Mouse (Mus musculus) hindbrain, embryonic 11.5 days (tissue): ENCODE results near the gene Eno2. TPM values are rescaled to one million over a fixed set of nuclear protein-coding genes. Genes with fewer than 3 reads are reported as not detected.

ENCODE experiments used
- ATAC-seq: fragments of 200-750 bp; cut with Nextera tagmentation; 2 replicates; pipeline ENCODE4 v1.8.0; 2017; ENCODE audit warnings: mild to moderate bottlenecking, moderate TSS enrichment, moderate library complexity; ENCODE audit not compliant: low FRiP score
- DNase-seq: peaks from one replicate; pipeline ENCODE4 v3.0.0-alpha.2; 2015; ENCODE audit warnings: low spot score
- H3K27ac ChIP-seq: fragments of 300-500 bp; sonication (generic); 2 replicates; pipeline ENCODE4 v1.5.1; 2014; ENCODE audit warnings: mild to moderate bottlenecking, low read depth, low read length
- H3K27me3 ChIP-seq: fragments of 300-500 bp; sonication (generic); 2 replicates; pipeline ENCODE4 v1.6.1; 2014; ENCODE audit warnings: mild to moderate bottlenecking, low read length, moderate library complexity, mixed read lengths; ENCODE audit not compliant: control insufficient read depth, insufficient read depth
- H3K36me3 ChIP-seq: fragments of 300-500 bp; sonication (generic); 2 replicates; pipeline ENCODE4 v1.6.1; 2014; ENCODE audit warnings: mild to moderate bottlenecking, low read length, moderate library complexity, mixed read lengths; ENCODE audit not compliant: control insufficient read depth, insufficient read depth
- H3K4me1 ChIP-seq: fragments of 300-500 bp; sonication (generic); replicated peaks from 2 replicates; pipeline ENCODE4 v1.6.1; 2014; ENCODE audit warnings: low read length, mixed read lengths; ENCODE audit not compliant: control insufficient read depth, insufficient read depth
- H3K4me2 ChIP-seq: fragments of 300-500 bp; sonication (generic); replicated peaks from 2 replicates; pipeline ENCODE4 v1.6.1; 2014; ENCODE audit warnings: mild to moderate bottlenecking, low read depth, low read length
- H3K4me3 ChIP-seq: fragments of 300-500 bp; sonication (generic); 2 replicates; pipeline ENCODE4 v1.5.1; 2014; ENCODE audit warnings: low read depth, low read length
- H3K9ac ChIP-seq: fragments of 300-500 bp; sonication (generic); 2 replicates; pipeline ENCODE4 v1.6.1; 2014; ENCODE audit warnings: low read depth, low read length
- H3K9me3 ChIP-seq: fragments of 300-500 bp; sonication (generic); 2 replicates; pipeline ENCODE4 v1.6.1; 2016; ENCODE audit warnings: low read length; ENCODE audit not compliant: control insufficient read depth
- WGBS: fragments of 180-500 bp; shearing (Covaris S2); extraction: QIAGEN DNeasy Blood & Tissue Kit; methylation state at CpG from one replicate; pipeline ENCODE4 v1.1.7; 2014; 5-methylcytosine and 5-hydroxymethylcytosine counted together
- polyA plus RNA-seq: library from polyadenylated mRNA; unstranded; fragments of >200 nt; fragmentation: Nextera tagmentation; extraction: Ambion mirVana; gene quantifications from 2 replicates; pipeline ENCODE4 v1.2.1, GENCODE M21; 2014

The Eno2 gene
- polyA plus RNA-seq, 1 experiment from 2014 or later: 5.9 TPM

DNA sequence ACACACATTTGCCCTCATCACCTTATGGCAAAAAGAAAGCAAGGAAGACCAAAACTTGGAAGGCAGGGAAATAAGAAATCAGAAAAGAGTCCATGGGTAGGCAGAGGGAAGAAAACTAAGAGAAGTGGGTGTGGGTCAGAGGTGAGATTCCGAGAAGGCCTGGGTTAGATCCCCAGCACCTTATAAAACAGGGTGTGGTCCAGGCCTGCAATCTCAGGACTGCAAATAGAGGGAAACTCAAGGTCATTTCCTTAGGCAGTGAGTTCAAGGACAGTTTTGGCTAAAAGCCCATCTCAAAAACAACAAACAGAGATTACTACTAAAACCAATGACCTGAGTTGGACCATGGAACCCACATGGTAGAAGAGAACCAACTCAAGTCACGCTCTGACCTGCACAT lies 15.6 kb downstream of the Eno2 start:
- no peak overlapping the region for H3K9ac ChIP-seq
- peaks cover 7% of the 10 kb centered on the region for H3K4me1 ChIP-seq
- H3K4me3 ChIP-seq: no peak overlapping the region
- DNase-seq (no peak), ATAC-seq (no peak)
- no peak overlapping the region for H3K27ac ChIP-seq
- H3K4me2 ChIP-seq: no peak overlapping the region
- H3K27me3 ChIP-seq: no peaks in the 10 kb centered on the region
- no peaks in the 10 kb centered on the region for H3K9me3 ChIP-seq
- H3K36me3 ChIP-seq: no peaks in the 10 kb centered on the region
- WGBS: 98% methylated on average over 2 of the region's 2 CpGs

DNA sequence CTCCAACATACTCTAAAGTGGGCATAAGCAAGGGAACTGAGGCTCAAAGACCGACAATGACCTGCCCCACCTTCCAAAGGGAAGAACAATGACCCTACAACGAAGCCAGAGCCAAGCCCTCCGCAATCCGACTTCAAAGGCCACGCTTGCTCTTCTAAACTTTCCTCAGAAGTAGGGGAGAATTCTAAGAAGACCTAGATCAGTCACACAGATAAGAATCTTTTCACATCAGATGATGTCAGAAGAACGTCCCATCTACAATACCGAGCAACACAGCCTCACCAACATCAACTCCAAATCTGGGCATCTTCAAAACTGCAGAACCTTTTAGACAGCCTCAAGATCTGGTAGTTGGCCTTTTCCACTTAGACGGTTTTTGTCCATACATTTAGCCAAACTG lies 19.1 kb downstream of the Eno2 start:
- 0 out of 2 replicates have a peak, but pooled peaks cover 7% of the 10 kb centered on the region for H3K36me3 ChIP-seq
- no peak overlapping the region for H3K9ac ChIP-seq
- H3K27ac ChIP-seq: no peak overlapping the region
- H3K4me1 ChIP-seq: peaks cover 12% of the 10 kb centered on the region
- H3K4me3 ChIP-seq: no peak overlapping the region
- no peaks in the 10 kb centered on the region for H3K9me3 ChIP-seq
- H3K27me3 ChIP-seq: no peaks in the 10 kb centered on the region
- WGBS: 90% methylated on average over 8 of the region's 8 CpGs
- ATAC-seq: no peak
- H3K4me2 ChIP-seq: no peak overlapping the region
- no peak for DNase-seq

DNA sequence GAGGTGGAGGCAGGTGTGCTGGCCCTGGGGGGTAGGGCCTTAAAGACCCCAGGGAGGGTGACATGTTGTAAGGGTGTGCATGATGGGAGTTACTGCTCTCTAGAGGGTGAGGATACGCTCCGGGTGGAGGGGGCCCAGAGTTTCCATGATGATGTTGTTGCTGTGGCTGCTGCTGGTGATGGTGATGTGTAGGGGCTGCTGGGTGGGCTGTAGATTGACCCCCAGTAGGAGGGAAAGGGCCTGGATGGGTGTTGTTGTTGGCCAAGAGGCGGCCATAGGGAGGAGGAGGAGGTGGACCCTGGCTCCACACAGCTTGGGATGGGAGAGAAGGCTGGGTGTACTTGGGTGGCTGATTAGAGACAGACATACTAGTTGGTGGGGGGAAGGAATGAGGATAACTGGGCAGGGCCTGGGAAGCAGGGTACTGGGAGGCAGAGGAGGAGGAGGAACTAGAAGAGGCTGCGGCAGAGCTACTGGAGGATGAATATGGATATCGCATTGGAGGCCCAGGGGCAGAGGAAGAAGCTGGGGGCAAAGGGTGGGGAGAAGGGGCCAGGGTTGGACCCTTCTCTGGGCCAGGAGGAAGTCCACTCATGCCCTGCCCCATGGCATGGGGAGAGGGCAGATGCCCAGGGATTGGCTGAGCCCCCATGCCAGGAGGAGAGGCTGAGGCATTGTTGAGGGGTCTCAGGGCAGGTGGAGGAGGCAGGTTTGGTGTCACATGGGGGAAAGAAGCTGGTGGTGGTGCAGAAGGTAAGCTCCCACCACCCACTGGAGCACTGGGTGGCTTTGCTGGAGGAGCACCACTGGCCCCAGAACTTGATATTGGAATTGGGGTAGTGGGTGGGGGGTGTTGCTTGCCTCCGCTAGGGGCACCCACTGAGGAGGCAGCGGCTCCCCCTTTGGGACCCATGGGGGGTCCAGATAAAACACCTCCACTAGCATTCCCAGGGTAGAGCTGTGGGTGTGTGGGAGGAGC lies 22.5 kb downstream of the Eno2 start:
- ATAC-seq: 0 out of 2 replicates have a peak, but pooled peaks have one; percentile 2
- Histone ChIP-seq H3K4me1 (peaks cover 11% of the 10 kb centered on the region), H3K27ac (peak overlapping the region; percentile 86; the same call in 1 of the 2 replicates), H3K36me3 (0 out of 2 replicates have a peak, but pooled peaks cover 7% of the 10 kb centered on the region), H3K9me3 (no peaks in the 10 kb centered on the region), H3K4me3 (peak overlapping the region; percentile 51; the same call in 1 of the 2 replicates), H3K27me3 (no peaks in the 10 kb centered on the region), H3K9ac (peak overlapping the region; percentile 86), H3K4me2 (peak overlapping the region; percentile 97)
- 92% methylated on average over 7 of the region's 7 CpGs for WGBS
- DNase-seq: no peak

DNA sequence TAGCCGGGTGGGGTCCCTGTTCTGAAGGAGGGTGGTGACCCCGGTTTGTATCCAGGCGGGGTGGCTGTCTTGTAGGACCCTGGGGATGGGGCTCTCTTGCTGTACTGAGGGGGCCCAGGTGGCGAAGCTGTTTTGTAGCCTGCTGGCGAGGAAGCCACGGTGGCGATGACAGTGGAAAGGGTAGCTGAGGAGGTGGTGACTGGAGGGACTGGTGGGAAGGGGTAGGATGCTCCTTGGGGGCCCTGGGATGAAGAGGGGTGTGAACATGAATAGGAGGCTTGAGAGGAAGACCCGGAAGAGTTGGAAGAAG lies 23.2 kb downstream of the Eno2 start:
- Histone ChIP-seq H3K4me2 (peak overlapping the region; percentile 97), H3K27ac (peak overlapping the region; percentile 86), H3K9ac (peak overlapping the region; percentile 86), H3K9me3 (no peaks in the 10 kb centered on the region), H3K4me1 (peaks cover 14% of the 10 kb centered on the region), H3K27me3 (no peaks in the 10 kb centered on the region), H3K36me3 (0 out of 2 replicates have a peak, but pooled peaks cover 7% of the 10 kb centered on the region), H3K4me3 (peak overlapping the region; percentile 51)
- DNase-seq: no peak
- ATAC-seq: no peak; the same call in 1 of the 2 replicates
- 14% methylated on average over 8 of the region's 8 CpGs for WGBS

DNA sequence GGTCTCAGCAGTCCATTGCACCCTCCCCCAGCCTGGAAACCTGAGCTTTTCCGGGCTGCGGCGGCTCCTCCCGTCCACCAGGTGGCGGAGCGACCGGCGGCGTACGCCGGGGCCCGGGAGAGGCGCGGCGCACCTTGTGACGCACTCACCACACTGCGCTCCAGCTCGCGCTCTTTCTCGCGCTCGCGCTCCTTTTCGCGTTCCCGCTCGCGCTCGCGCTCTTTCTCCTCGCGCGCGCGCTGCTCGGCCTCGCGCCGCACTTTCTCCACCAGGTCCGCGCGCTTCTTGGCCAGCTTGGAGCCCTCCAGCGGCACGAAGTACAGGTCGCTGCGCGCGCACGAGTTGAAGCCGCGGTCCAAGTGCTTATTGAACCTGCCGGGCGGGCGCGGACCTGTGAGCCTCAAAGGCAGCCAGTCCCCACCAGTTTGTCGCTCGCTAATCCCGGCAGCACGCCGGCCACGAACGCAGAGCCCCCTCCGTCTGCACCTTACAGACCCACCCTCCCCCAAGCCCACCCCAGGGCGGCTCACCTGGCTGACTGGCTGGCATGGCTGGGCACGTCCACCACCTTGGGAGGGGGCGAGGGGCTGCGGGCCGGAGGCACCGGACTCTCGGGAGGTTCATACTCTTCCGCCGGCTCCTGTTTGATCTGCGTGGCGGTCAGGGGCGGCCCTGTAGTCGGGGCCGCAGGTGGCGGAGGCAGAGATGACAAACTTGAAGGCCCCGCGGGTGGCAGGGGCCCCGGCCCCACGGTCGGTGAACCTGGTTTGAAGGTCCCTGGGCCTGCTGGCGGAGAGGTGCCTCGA lies 23.8 kb downstream of the Eno2 start:
- Histone ChIP-seq H3K36me3 (0 out of 2 replicates have a peak, but pooled peaks cover 7% of the 10 kb centered on the region), H3K9me3 (no peaks in the 10 kb centered on the region), H3K27me3 (no peaks in the 10 kb centered on the region), H3K9ac (peak overlapping the region; percentile 86), H3K4me1 (peaks cover 14% of the 10 kb centered on the region), H3K27ac (peak overlapping the region; percentile 86), H3K4me3 (peak overlapping the region; percentile 51), H3K4me2 (peak overlapping the region; percentile 97)
- peak; percentile 84 for ATAC-seq
- under 1% methylated on average over 84 of the region's 85 CpGs for WGBS
- peak; percentile 97 for DNase-seq

DNA sequence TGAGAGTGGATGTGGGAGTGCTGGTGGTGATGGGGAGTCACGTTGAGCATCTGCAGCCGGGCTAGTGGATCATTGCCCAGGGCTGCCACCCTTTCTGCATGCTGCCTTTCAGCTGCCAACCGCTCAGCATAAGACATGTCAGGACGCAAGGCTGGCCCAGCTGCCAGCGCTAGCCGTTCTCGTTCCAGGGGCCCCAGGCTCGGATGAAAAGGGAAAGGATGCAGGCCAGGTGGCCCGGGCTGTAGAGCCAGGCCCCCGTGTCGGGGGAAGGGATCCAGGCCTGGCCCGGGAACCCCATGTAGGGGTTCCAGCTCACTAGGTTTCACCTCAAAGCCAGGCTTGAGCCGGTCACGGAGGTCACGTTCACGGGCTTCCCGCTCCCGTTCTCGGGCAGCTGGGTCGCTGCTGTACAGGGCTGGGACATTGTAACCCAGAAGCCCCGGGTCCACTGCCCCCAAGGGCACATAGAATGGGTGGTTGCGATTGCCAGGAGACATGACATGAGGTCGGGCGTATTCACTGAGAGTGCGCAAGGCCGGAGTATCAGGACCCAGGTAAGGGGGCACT lies 24.6 kb downstream of the Eno2 start:
- 0 out of 2 replicates have a peak, but pooled peaks cover 7% of the 10 kb centered on the region for H3K36me3 ChIP-seq
- no peak overlapping the region for H3K9ac ChIP-seq
- peaks cover 14% of the 10 kb centered on the region for H3K4me1 ChIP-seq
- peak overlapping the region; percentile 97; the same call in 1 of the 2 replicates for H3K4me2 ChIP-seq
- H3K9me3 ChIP-seq: no peaks in the 10 kb centered on the region
- H3K27me3 ChIP-seq: no peaks in the 10 kb centered on the region
- ATAC-seq (no peak), DNase-seq (no peak)
- H3K4me3 ChIP-seq: no peak overlapping the region
- WGBS: 69% methylated on average over 26 of the region's 26 CpGs
- peak overlapping the region; percentile 86 for H3K27ac ChIP-seq

DNA sequence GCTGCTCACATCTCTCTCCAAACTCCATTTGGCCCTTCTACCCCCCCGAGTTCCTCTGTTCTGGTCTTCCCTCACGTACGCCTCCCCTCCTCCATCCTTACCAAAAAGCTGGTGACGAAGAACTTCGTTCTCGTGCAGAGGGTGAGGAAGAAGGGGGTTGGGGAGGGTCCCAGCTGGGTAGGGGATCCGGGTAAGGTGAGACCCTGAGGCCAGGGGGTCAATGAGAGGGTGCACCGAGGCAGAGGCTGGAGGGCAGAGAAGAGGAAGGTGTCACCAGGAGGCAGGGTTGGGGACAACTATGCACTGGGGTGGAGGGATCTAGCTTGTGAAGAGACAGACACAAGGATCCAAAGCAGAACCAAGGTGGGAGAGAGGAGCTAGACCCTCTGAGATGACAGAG lies 25.8 kb downstream of the Eno2 start:
- no peak overlapping the region for H3K9ac ChIP-seq
- peaks cover 14% of the 10 kb centered on the region for H3K4me1 ChIP-seq
- ATAC-seq (no peak), DNase-seq (no peak)
- WGBS: 90% methylated on average over 8 of the region's 8 CpGs
- no peaks in the 10 kb centered on the region for H3K27me3 ChIP-seq
- no peak overlapping the region for H3K4me3 ChIP-seq
- no peak overlapping the region for H3K27ac ChIP-seq
- H3K4me2 ChIP-seq: no peak overlapping the region
- H3K36me3 ChIP-seq: 0 out of 2 replicates have a peak, but pooled peaks cover 7% of the 10 kb centered on the region
- H3K9me3 ChIP-seq: no peaks in the 10 kb centered on the region

DNA sequence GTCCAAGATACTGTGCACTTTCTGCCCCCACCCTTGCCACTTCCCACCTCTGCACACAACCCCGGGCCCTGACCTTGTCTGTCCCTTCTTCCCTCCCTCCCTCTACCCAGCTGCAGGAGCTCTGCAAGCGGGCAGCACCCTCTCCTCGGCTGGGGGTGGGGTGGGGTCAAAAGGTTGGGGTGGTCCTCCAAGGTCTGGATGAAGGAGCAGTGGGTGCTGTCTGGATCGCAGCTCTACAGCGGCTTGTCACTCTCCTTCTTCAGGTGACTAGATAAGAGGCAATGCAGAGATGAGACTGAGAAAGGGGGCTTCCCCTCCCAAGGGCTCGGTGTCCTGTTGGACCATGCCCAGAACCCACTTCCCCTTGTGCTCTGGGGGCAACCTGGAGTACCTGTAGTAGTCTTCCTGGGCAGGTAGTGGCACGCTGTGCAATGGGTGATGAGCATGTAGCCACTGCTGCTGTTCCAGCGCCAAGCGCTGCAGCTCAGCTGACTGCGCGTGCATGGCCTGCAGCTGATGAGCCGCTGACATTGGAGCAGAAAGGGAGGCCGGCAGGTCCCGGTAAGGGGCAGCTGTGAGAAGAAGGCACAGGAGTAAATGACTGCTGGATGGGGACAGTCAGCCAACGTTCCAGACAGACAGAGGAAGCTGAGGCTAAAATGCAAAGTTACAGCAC lies 26.5 kb downstream of the Eno2 start:
- H3K4me3 ChIP-seq: no peak overlapping the region
- DNase-seq: no peak
- WGBS: 91% methylated on average over 14 of the region's 15 CpGs
- no peak overlapping the region for H3K9ac ChIP-seq
- H3K27me3 ChIP-seq: no peaks in the 10 kb centered on the region
- H3K4me2 ChIP-seq: no peak overlapping the region
- H3K27ac ChIP-seq: no peak overlapping the region
- no peaks in the 10 kb centered on the region for H3K9me3 ChIP-seq
- H3K4me1 ChIP-seq: peaks cover 14% of the 10 kb centered on the region
- ATAC-seq: no peak
- H3K36me3 ChIP-seq: 0 out of 2 replicates have a peak, but pooled peaks cover 6% of the 10 kb centered on the region
